Mouse (Mus musculus): Measurements from ENCODE around the gene Gins3.
"Not testable (repeated sequence)": the region's sequence is repeated elsewhere in the genome, so short reads cannot be mapped to it uniquely, and the experiment has no call there.

Gins3 gene

GRCm38 (mm10) chr8:95648251-95648650 is 15.0 kb downstream of the Gins3 start:
- DNase-seq (ENCODE audit: low spot score in 2 of 2) = no peak

GRCm38 (mm10) chr8:95653351-95653750 is 20.1 kb downstream of the Gins3 start:
- DNase-seq (ENCODE audit: low spot score in 2 of 2) = no peak

GRCm38 (mm10) chr8:95655831-95656230 is 22.6 kb downstream of the Gins3 start:
- no peak for DNase-seq (ENCODE audit: low spot score in 2 of 2)

- DNase-seq (ENCODE audit: low spot score in 2 of 2) = no peak
Measured at GRCm38 (mm10) chr8:95656316-95657002, 23.2 kb downstream of the Gins3 start.

GRCm38 (mm10) chr8:95657523-95657922 is 24.3 kb downstream of the Gins3 start:
- no peak for DNase-seq (ENCODE audit: low spot score in 2 of 2)

GRCm38 (mm10) chr8:95660334-95660882 is 27.2 kb downstream of the Gins3 start:
- no peak for DNase-seq (ENCODE audit: low spot score in 2 of 2)

GRCm38 (mm10) chr8:95661085-95661484 is 27.8 kb downstream of the Gins3 start:
- no peak for DNase-seq (ENCODE audit: low spot score in 2 of 2)

- DNase-seq (ENCODE audit: low spot score in 2 of 2) = no peak
Measured at GRCm38 (mm10) chr8:95661575-95661974, 28.3 kb downstream of the Gins3 start.

- no peak for DNase-seq (ENCODE audit: low spot score in 2 of 2)
Measured at GRCm38 (mm10) chr8:95662885-95663598, 29.8 kb downstream of the Gins3 start.

- no peak for DNase-seq (ENCODE audit: low spot score in 2 of 2)
Measured at GRCm38 (mm10) chr8:95663599-95663949, 30.3 kb downstream of the Gins3 start.

- DNase-seq (ENCODE audit: low spot score in 2 of 2) = not testable (repeated sequence)
Measured at GRCm38 (mm10) chr8:95665813-95666452, 32.7 kb downstream of the Gins3 start.

- DNase-seq (ENCODE audit: low spot score in 2 of 2) = no peak
Measured at GRCm38 (mm10) chr8:95668163-95668958, 35.1 kb downstream of the Gins3 start.

- no peak for DNase-seq (ENCODE audit: low spot score in 2 of 2)
Measured at GRCm38 (mm10) chr8:95669967-95670366, 36.7 kb downstream of the Gins3 start.

- no peak for DNase-seq (ENCODE audit: low spot score in 2 of 2)
Measured at GRCm38 (mm10) chr8:95671861-95672260, 38.6 kb downstream of the Gins3 start.

GRCm38 (mm10) chr8:95672811-95673210 is 39.6 kb downstream of the Gins3 start:
- no peak for DNase-seq (ENCODE audit: low spot score in 2 of 2)

- no peak for DNase-seq (ENCODE audit: low spot score in 2 of 2)
Measured at GRCm38 (mm10) chr8:95676631-95677030, 43.4 kb downstream of the Gins3 start, which contains the start of gene Ndrg4. Gene Ndrg4, plus strand, starts transcription at chr8:95676980.

GRCm38 (mm10) chr8:95677591-95678023 is 44.4 kb downstream of the Gins3 start:
- DNase-seq (ENCODE audit: low spot score in 2 of 2) = no peak

- peak in 1 of 2 experiments; percentile 54 for DNase-seq (ENCODE audit: low spot score in 2 of 2)
Measured at GRCm38 (mm10) chr8:95678024-95678611, 44.9 kb downstream of the Gins3 start.

- DNase-seq (ENCODE audit: low spot score in 2 of 2) = peak; percentile 71 to 73
Measured at GRCm38 (mm10) chr8:95688073-95688672, 54.9 kb downstream of the Gins3 start.

GRCm38 (mm10) chr8:95690929-95691541 is 57.8 kb downstream of the Gins3 start:
- no peak for DNase-seq (ENCODE audit: low spot score in 2 of 2)

All from right cerebral cortex, postnatal 36 days (tissue).